Comparison of ENCODE assay signal across 8 mouse cellular contexts in genomic region chr6:47920447-47921340, GRCm38 (mm10). TPM values are rescaled to one million over a fixed set of nuclear protein-coding genes. Genes with fewer than 3 reads are reported as not detected.
A peak's percentile ranks its signal among the peaks of the same experiment; 100 is the strongest.
DNase-seq lines count a peak whose midpoint lies in the region; ATAC-seq and TF ChIP-seq lines count a peak whose summit lies in the region.

Gene Zfp212 (plus strand): TSS chr6:47920476.

- peak within 1 kb of the TSS; percentile 97 for H3K27ac ChIP-seq in forebrain, embryonic 13.5 days
- H3K27ac ChIP-seq in heart, postnatal 0 days (ENCODE audit: low read depth), result peak within 1 kb of the TSS; percentile 96
- H3K27ac ChIP-seq in liver, embryonic 16.5 days (ENCODE audit: low read length), result peak within 1 kb of the TSS; percentile 99
- peak within 1 kb of the TSS; percentile 82 for H3K27ac ChIP-seq in neural tube, embryonic 12.5 days
- H3K27ac ChIP-seq in stomach, postnatal 0 days (replicated peaks), result peak within 1 kb of the TSS; percentile 99

- H3K9me3 ChIP-seq in forebrain, embryonic 13.5 days (replicated peaks), result no peaks in the 10 kb centered on the region
- no peaks in the 10 kb centered on the region for H3K9me3 ChIP-seq in heart, postnatal 0 days (replicated peaks; ENCODE audit: control insufficient read depth, low read length)
- H3K9me3 ChIP-seq in liver, embryonic 16.5 days (replicated peaks; ENCODE audit: control insufficient read depth, low read length), result no peaks in the 10 kb centered on the region
- H3K9me3 ChIP-seq in neural tube, embryonic 12.5 days, result no peaks in the 10 kb centered on the region
- no peaks in the 10 kb centered on the region for H3K9me3 ChIP-seq in stomach, postnatal 0 days (ENCODE audit: control insufficient read depth, low read length)

- TF ChIP-seq EP300 in heart, postnatal 0 days (IDR thresholded peaks at IDR 0.05; ENCODE audit: low read depth), result peak; percentile 74
- TF ChIP-seq EP300 in stomach, postnatal 0 days (optimal IDR thresholded peaks at IDR 0.05), result no peak

- H3K4me3 ChIP-seq in forebrain, embryonic 13.5 days, result peak within 1 kb of the TSS; percentile 83
- H3K4me3 ChIP-seq in heart, postnatal 0 days (ENCODE audit: low read depth, low read length), result peak within 1 kb of the TSS; percentile 86
- H3K4me3 ChIP-seq in liver, embryonic 16.5 days (ENCODE audit: low read depth, low read length), result peak within 1 kb of the TSS; percentile 89
- H3K4me3 ChIP-seq in neural tube, embryonic 12.5 days, result peak within 1 kb of the TSS; percentile 78
- peak within 1 kb of the TSS; percentile 88 for H3K4me3 ChIP-seq in stomach, postnatal 0 days (ENCODE audit: low read depth, low read length)

- ATAC-seq in cerebellum, adult (ENCODE audit: insufficient number of reproducible peaks, low FRiP score, low TSS enrichment), result peak; percentile 97
- ATAC-seq in forebrain, embryonic 13.5 days, result peak; percentile 97
- peak; percentile 97 for ATAC-seq in heart, postnatal 0 days (ENCODE audit: insufficient read depth, low read depth)
- ATAC-seq in liver, embryonic 16.5 days (ENCODE audit: low read depth), result peak; percentile 94
- peak; percentile 94 for ATAC-seq in neural tube, embryonic 12.5 days (ENCODE audit: low FRiP score, low read depth)
- peak; percentile 96 for ATAC-seq in stomach, postnatal 0 days (ENCODE audit: low FRiP score, low TSS enrichment)

- under 1% methylated on average over 48 of the region's 67 CpGs for WGBS in forebrain, embryonic 13.5 days
- under 1% methylated on average over 64 of the region's 67 CpGs for WGBS in heart, postnatal 0 days
- WGBS in liver, embryonic 16.5 days (ENCODE audit: insufficient replicate concordance), result under 1% methylated on average over 66 of the region's 67 CpGs
- WGBS in neural tube, embryonic 12.5 days, result 1% methylated on average over 67 of the region's 67 CpGs
- WGBS in stomach, postnatal 0 days, result 3% methylated on average over 65 of the region's 67 CpGs

- peaks cover 19% of the 10 kb centered on the region for H3K4me1 ChIP-seq in forebrain, embryonic 13.5 days
- H3K4me1 ChIP-seq in heart, postnatal 0 days (ENCODE audit: control insufficient read depth, insufficient read depth), result peaks cover 11% of the 10 kb centered on the region
- H3K4me1 ChIP-seq in liver, embryonic 16.5 days (ENCODE audit: control insufficient read depth, low read depth, low read length), result peaks cover 41% of the 10 kb centered on the region
- H3K4me1 ChIP-seq in neural tube, embryonic 12.5 days, result peaks cover 13% of the 10 kb centered on the region
- no peaks in the 10 kb centered on the region for H3K4me1 ChIP-seq in stomach, postnatal 0 days (replicated peaks; ENCODE audit: control insufficient read depth, insufficient read depth)

- DNase-seq in ES-CJ7 (ENCODE audit: low read depth, low spot score), result peak; percentile 92
- DNase-seq in heart, postnatal 0 days (ENCODE audit: low spot score), result peak; percentile 92
- peak; percentile 90 to 94 for DNase-seq in kidney, postnatal 4 days
- DNase-seq in stomach, postnatal 0 days (ENCODE audit: low spot score), result peak; percentile 94

- H3K9ac ChIP-seq in forebrain, embryonic 13.5 days, result peak within 1 kb of the TSS; percentile 86
- peak within 1 kb of the TSS; percentile 79 for H3K9ac ChIP-seq in heart, postnatal 0 days (replicated peaks; ENCODE audit: low read depth, low read length)
- H3K9ac ChIP-seq in liver, embryonic 16.5 days (ENCODE audit: low read depth, low read length), result peak within 1 kb of the TSS; percentile 89
- H3K9ac ChIP-seq in neural tube, embryonic 12.5 days, result peak within 1 kb of the TSS; percentile 80
- peak within 1 kb of the TSS; percentile 90 for H3K9ac ChIP-seq in stomach, postnatal 0 days (ENCODE audit: low read length)

- peak within 1 kb of the TSS; percentile 79 for H3K4me2 ChIP-seq in forebrain, embryonic 13.5 days
- peak within 1 kb of the TSS; percentile 60 for H3K4me2 ChIP-seq in heart, postnatal 0 days (ENCODE audit: low read depth, low read length)
- H3K4me2 ChIP-seq in liver, embryonic 16.5 days (ENCODE audit: low read depth, low read length), result peak within 1 kb of the TSS; percentile 70
- H3K4me2 ChIP-seq in neural tube, embryonic 12.5 days (replicated peaks), result peak within 1 kb of the TSS; percentile 69
- H3K4me2 ChIP-seq in stomach, postnatal 0 days (replicated peaks; ENCODE audit: low read depth), result peak within 1 kb of the TSS; percentile 49

- no peaks in the 10 kb centered on the region for H3K27me3 ChIP-seq in forebrain, embryonic 13.5 days
- H3K27me3 ChIP-seq in heart, postnatal 0 days (ENCODE audit: control insufficient read depth, insufficient read depth, low read length), result no peaks in the 10 kb centered on the region
- no peaks in the 10 kb centered on the region for H3K27me3 ChIP-seq in liver, embryonic 16.5 days (ENCODE audit: control insufficient read depth, insufficient read depth, low read depth, low read length)
- no peaks in the 10 kb centered on the region for H3K27me3 ChIP-seq in neural tube, embryonic 12.5 days (replicated peaks)
- H3K27me3 ChIP-seq in stomach, postnatal 0 days (ENCODE audit: control insufficient read depth, insufficient read depth, low read length), result no peaks in the 10 kb centered on the region

- TF ChIP-seq CTCF in heart, postnatal 0 days (IDR thresholded peaks at IDR 0.05; ENCODE audit: low read depth), result peak; percentile 69
- TF ChIP-seq CTCF in stomach, postnatal 0 days (IDR thresholded peaks at IDR 0.05; ENCODE audit: low read depth), result peak; percentile 80

- no peaks in the 10 kb centered on the region for H3K36me3 ChIP-seq in forebrain, embryonic 13.5 days (ENCODE audit: poor library complexity, severe bottlenecking)
- H3K36me3 ChIP-seq in heart, postnatal 0 days (replicated peaks; ENCODE audit: control insufficient read depth, insufficient read depth, low read length), result no peaks in the 10 kb centered on the region
- no peaks in the 10 kb centered on the region for H3K36me3 ChIP-seq in liver, embryonic 16.5 days (ENCODE audit: control insufficient read depth, insufficient read depth)
- H3K36me3 ChIP-seq in neural tube, embryonic 12.5 days, result no peaks in the 10 kb centered on the region
- no peaks in the 10 kb centered on the region for H3K36me3 ChIP-seq in stomach, postnatal 0 days (ENCODE audit: control insufficient read depth, insufficient read depth, low read length)

RNA-seq across cellular contexts. Expression of gene Zfp212, which starts in this region (rescaled TPM):
- polyA plus RNA-seq in forebrain, embryonic 13.5 days (2015; fragmentation: Nextera tagmentation; extraction: Ambion mirVana), result 21.0 and 25.4 TPM in 2 replicates
- total RNA-seq in heart, postnatal 0 days (2014; rRNA removed; ENCODE audit: low replicate concordance), result 5.8 and 7.8 TPM in 2 replicates
- polyA plus RNA-seq in heart, postnatal 0 days (2015; fragmentation: Nextera tagmentation; extraction: Ambion mirVana), result 5.9 and 7.5 TPM in 2 replicates
- polyA plus RNA-seq in liver, embryonic 16.5 days (2015; fragmentation: Nextera tagmentation; extraction: Ambion mirVana), result 5.6 and 6.0 TPM in 2 replicates
- 16.8 and 19.6 TPM in 2 replicates for polyA plus RNA-seq in neural tube, embryonic 12.5 days (2016; fragmentation: Nextera tagmentation; extraction: Ambion mirVana)
- polyA plus RNA-seq in stomach, postnatal 0 days (2015; fragmentation: Nextera tagmentation; extraction: Ambion mirVana), result 8.1 and 8.2 TPM in 2 replicates

Comparison
In these comparisons a context has a peak if more than half of its experiments do, and no peak if none do; other contexts are left out.
1. Peak in every context shown above with its lines: DNase-seq, ATAC-seq, H3K4me3 ChIP-seq and H3K27ac ChIP-seq.